Mouse (Mus musculus) liver, embryonic 16.5 days (tissue): ENCODE measurements around the gene Selplg. TPM values are rescaled to one million over a fixed set of nuclear protein-coding genes. Genes with fewer than 3 reads are reported as not detected.
"Not testable (repeated sequence)": the region's sequence is repeated elsewhere in the genome, so short reads cannot be mapped to it uniquely, and the experiment has no call there.

Experiments used
- ATAC-seq: fragments of 200-750 bp; cut with Nextera tagmentation; 2 replicates; pipeline ENCODE4 v1.8.0; 2017; ENCODE audit warnings: low read depth, mild to moderate bottlenecking, moderate number of reproducible peaks, moderate library complexity
- H3K27ac ChIP-seq: fragments of 300-500 bp; sonication (generic); 2 replicates; pipeline ENCODE4 v1.5.1; 2014; ENCODE audit warnings: mild to moderate bottlenecking, low read length
- H3K27me3 ChIP-seq: fragments of 300-500 bp; sonication (generic); 2 replicates; pipeline ENCODE4 v1.6.1; 2014; ENCODE audit warnings: low read depth, low read length, mixed read lengths; ENCODE audit not compliant: control insufficient read depth, insufficient read depth
- H3K36me3 ChIP-seq: fragments of 300-500 bp; sonication (generic); 2 replicates; pipeline ENCODE4 v1.6.1; 2014; ENCODE audit warnings: mild to moderate bottlenecking; ENCODE audit not compliant: control insufficient read depth, insufficient read depth
- H3K4me1 ChIP-seq: fragments of 300-500 bp; sonication (generic); 2 replicates; pipeline ENCODE4 v1.6.1; 2014; ENCODE audit warnings: low read depth, low read length, mixed read lengths; ENCODE audit not compliant: control insufficient read depth
- H3K4me2 ChIP-seq: fragments of 300-500 bp; sonication (generic); 2 replicates; pipeline ENCODE4 v1.6.1; 2014; ENCODE audit warnings: low read depth, low read length, mixed read lengths
- H3K4me3 ChIP-seq: fragments of 300-500 bp; sonication (generic); 2 replicates; pipeline ENCODE4 v1.5.1; 2014; ENCODE audit warnings: low read depth, mild to moderate bottlenecking, low read length
- H3K9ac ChIP-seq: fragments of 300-500 bp; sonication (generic); 2 replicates; pipeline ENCODE4 v1.6.1; 2014; ENCODE audit warnings: low read depth, low read length
- H3K9me3 ChIP-seq: fragments of 300-500 bp; sonication (generic); replicated peaks from 2 replicates; pipeline ENCODE4 v1.6.1; 2016; ENCODE audit warnings: low read length; ENCODE audit not compliant: control insufficient read depth
- WGBS: fragments of 180-500 bp; shearing (Covaris S2); extraction: QIAGEN DNeasy Blood & Tissue Kit; methylation state at CpG from one replicate; pipeline ENCODE4 v1.1.7; 2014; ENCODE audit not compliant: insufficient replicate concordance; 5-methylcytosine and 5-hydroxymethylcytosine counted together
- polyA plus RNA-seq: library from polyadenylated mRNA; unstranded; fragments of >200 nt; fragmentation: Nextera tagmentation; extraction: Ambion mirVana; gene quantifications from 2 replicates; pipeline ENCODE4 v1.2.1, GENCODE M21; 2015

Selplg gene
- polyA plus RNA-seq, 1 experiment from 2014 or later = 15.4 TPM

GRCm38 (mm10) chr5:113824228-113824627 lies 8.2 kb downstream of the Selplg start:
- Histone ChIP-seq H3K4me2 (no peak overlapping the region), H3K27ac (no peak overlapping the region), H3K9me3 (no peaks in the 10 kb centered on the region), H3K4me1 (peaks cover 6% of the 10 kb centered on the region), H3K27me3 (no peaks in the 10 kb centered on the region), H3K9ac (no peak overlapping the region), H3K36me3 (no peaks in the 10 kb centered on the region), H3K4me3 (no peak overlapping the region)
- no peak for ATAC-seq
- 41% methylated on average over 4 of the region's 4 CpGs for WGBS

- Histone ChIP-seq H3K27ac (no peak overlapping the region), H3K36me3 (no peaks in the 10 kb centered on the region), H3K4me3 (no peak overlapping the region), H3K4me1 (peaks cover 3% of the 10 kb centered on the region), H3K27me3 (peaks cover 4% of the 10 kb centered on the region; the same call in 1 of the 2 replicates), H3K9me3 (no peaks in the 10 kb centered on the region), H3K4me2 (no peak overlapping the region), H3K9ac (no peak overlapping the region)
- no peak for ATAC-seq
- 77% methylated on average over 14 of the region's 14 CpGs for WGBS
Measured at GRCm38 (mm10) chr5:113818572-113818971, 13.9 kb downstream of the Selplg start.

DNA sequence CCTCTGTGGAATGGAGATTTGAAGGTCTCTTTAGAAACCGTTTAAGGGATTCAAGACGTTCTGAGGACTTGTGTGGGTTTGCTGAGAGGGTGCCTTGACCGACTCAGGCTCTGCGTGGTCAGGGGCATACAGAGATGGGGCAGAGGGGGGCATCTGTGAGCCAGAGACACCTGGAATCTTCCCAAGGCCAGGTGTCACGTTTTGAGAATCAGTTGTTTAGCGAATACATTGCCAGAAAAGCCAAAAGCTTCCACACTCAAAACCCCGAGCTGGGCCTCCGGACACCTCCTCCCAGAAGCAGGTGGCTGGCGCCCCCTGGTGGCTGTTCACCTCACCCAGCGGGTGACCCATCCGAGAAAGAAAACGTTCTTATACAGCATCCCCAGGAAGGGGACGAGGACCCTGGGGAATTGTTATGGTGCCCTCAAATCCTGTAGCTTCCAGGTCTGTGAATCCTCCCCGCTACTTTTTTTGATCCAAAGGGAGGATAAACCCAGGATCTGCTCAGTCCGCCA lies 16.7 kb downstream of the Selplg start:
- Histone ChIP-seq H3K4me1 (peaks cover 3% of the 10 kb centered on the region), H3K4me2 (no peak overlapping the region), H3K27ac (no peak overlapping the region), H3K9ac (no peak overlapping the region), H3K36me3 (no peaks in the 10 kb centered on the region), H3K27me3 (peaks cover 4% of the 10 kb centered on the region; the same call in 1 of the 2 replicates), H3K9me3 (peaks cover 3% of the 10 kb centered on the region), H3K4me3 (no peak overlapping the region)
- WGBS = 10% methylated on average over 15 of the region's 15 CpGs
- peak; percentile 47; the same call in 1 of the 2 replicates for ATAC-seq

DNA sequence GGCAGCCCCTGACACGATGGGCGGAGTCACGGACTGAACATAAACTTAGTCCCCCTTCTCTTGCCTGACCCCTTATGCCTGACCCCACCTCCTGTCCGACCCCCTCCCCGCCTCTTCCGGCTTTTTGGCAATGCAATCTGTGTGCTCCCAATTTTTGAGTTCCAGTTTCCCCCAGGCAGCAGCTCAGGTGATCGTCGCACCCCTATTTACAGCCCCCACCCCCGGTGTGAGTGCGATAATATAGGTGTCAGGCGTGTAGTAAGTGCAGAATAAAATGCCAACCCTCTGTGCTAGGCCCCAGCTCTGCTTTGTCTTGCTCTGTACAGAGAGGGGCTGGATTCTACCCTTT lies 17.4 kb downstream of the Selplg start:
- Histone ChIP-seq H3K9me3 (peaks cover 3% of the 10 kb centered on the region), H3K4me2 (no peak overlapping the region), H3K27ac (no peak overlapping the region), H3K4me1 (peaks cover 3% of the 10 kb centered on the region), H3K9ac (no peak overlapping the region), H3K36me3 (no peaks in the 10 kb centered on the region), H3K27me3 (peaks cover 4% of the 10 kb centered on the region; the same call in 1 of the 2 replicates), H3K4me3 (no peak overlapping the region)
- 52% methylated on average over 11 of the region's 11 CpGs for whole genome bisulfite sequencing
- ATAC-seq = no peak

DNA sequence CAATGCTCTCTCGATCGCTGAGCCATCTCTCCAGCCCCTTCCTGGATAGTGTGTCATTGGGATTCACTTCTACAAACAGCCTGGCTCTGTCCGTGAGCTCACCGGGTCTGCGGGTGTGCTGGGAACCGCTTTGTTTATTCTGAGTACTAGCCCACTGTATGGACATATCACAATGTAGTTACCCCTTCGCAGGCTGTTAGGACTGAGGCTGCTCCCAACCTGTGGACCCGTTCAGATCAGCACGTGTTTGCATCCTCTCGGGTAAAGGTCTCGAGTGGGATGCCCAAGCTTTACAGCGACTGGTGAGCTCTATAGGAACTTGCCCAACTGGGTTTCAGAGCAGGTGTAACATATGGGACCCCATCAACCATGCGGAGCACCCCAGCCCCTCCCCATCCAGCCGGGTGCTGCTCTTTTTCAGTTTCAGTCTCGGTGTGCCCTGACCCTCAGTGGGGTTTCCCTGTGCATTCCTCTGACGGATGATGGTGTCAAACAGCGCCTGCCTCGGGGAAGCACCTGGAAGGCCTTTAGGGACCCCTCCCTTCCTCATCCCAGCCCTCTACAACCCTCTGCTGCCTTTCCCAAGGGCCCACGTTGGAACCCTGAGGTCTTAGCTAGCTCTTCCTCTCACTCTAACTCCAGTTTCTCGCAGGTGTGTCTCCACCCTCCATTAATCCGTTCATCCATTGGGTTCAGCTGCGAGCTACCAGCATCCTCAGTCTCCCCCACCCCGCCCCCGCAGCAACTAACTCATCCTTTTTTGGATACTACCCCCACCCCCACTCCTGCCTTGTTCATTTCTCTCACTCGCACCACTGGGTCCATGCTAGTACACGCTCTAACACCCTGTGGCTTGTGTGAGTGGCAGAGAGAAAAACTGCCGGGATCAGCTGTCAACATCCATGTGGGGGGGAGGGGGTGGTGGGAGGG lies 18.1 kb downstream of the Selplg start:
- WGBS = 33% methylated on average over 27 of the region's 27 CpGs
- H3K9me3 ChIP-seq = peaks cover 3% of the 10 kb centered on the region
- peak; percentile 18; the same call in 1 of the 2 replicates for ATAC-seq
- peaks cover 3% of the 10 kb centered on the region for H3K4me1 ChIP-seq
- H3K36me3 ChIP-seq = no peaks in the 10 kb centered on the region
- no peak overlapping the region for H3K4me3 ChIP-seq
- H3K27ac ChIP-seq = no peak overlapping the region
- peaks cover 4% of the 10 kb centered on the region; the same call in 1 of the 2 replicates for H3K27me3 ChIP-seq
- no peak overlapping the region for H3K4me2 ChIP-seq
- H3K9ac ChIP-seq = no peak overlapping the region

GRCm38 (mm10) chr5:113813608-113814007 lies 18.8 kb downstream of the Selplg start:
- Histone ChIP-seq H3K9me3 (peaks cover 3% of the 10 kb centered on the region), H3K9ac (no peak overlapping the region), H3K4me2 (no peak overlapping the region), H3K27ac (no peak overlapping the region), H3K36me3 (no peaks in the 10 kb centered on the region), H3K27me3 (peaks cover 4% of the 10 kb centered on the region; the same call in 1 of the 2 replicates), H3K4me3 (no peak overlapping the region), H3K4me1 (peaks cover 3% of the 10 kb centered on the region)
- no peak for ATAC-seq
- 17% methylated on average over 9 of the region's 9 CpGs for WGBS

DNA sequence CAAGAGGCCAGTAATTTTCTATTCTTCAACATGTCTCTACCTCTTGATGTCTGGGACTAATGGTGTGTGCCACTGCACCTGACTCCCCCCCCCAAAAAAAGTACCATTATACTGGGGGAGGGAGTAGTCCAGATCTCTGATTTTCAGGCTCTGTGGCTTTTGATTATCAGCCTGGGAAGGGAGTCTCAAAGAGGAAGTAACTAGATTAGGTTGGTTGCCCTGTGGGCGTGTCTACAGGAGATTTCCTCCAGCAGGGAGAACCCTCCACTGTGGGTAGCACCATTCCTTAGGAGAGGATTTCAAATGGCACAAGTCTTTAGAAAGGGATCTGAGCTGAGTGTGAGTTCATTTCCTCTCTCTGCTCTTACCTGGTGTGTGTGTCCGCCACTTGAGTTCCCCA lies 19.8 kb downstream of the Selplg start:
- no peak overlapping the region for H3K4me2 ChIP-seq
- 57% methylated on average over 2 of the region's 2 CpGs for WGBS
- no peak overlapping the region for H3K4me3 ChIP-seq
- H3K27me3 ChIP-seq = peaks cover 4% of the 10 kb centered on the region; the same call in 1 of the 2 replicates
- no peak for ATAC-seq
- no peaks in the 10 kb centered on the region for H3K36me3 ChIP-seq
- H3K27ac ChIP-seq = no peak overlapping the region
- no peak overlapping the region for H3K9ac ChIP-seq
- H3K4me1 ChIP-seq = peaks cover 3% of the 10 kb centered on the region
- H3K9me3 ChIP-seq = peaks cover 3% of the 10 kb centered on the region

GRCm38 (mm10) chr5:113811824-113812420 lies 20.5 kb downstream of the Selplg start:
- H3K27ac ChIP-seq, H3K9ac ChIP-seq, H3K27me3 ChIP-seq, H3K4me1 ChIP-seq, ATAC-seq, H3K36me3 ChIP-seq, H3K9me3 ChIP-seq, H3K4me3 ChIP-seq, H3K4me2 ChIP-seq: not testable (repeated sequence)
- 14% methylated on average over 11 of the region's 12 CpGs for WGBS

DNA sequence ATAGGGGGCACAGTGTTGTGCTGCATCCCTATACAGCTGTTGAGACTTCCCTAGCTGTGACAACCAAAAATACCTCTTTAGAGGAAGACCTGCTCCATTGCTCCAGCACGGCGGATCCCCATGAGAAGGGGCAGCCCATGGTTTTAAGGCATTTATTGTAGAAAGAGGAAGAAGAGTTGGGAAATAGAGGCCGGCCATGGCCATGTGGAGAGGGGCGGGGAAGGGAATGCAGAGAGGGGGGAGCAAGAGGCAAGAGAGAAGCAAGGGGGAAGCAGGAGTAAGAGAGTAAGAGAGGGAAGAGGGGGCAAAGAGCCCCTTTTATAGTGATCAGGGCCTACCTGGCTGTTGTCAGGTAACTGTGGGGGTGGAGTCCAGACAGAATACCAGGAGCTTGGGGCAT lies 22.3 kb downstream of the Selplg start:
- Histone ChIP-seq H3K27ac (no peak overlapping the region), H3K4me3 (no peak overlapping the region), H3K4me2 (no peak overlapping the region), H3K9ac (no peak overlapping the region), H3K27me3 (peaks cover 4% of the 10 kb centered on the region; the same call in 1 of the 2 replicates), H3K4me1 (no peaks in the 10 kb centered on the region), H3K9me3 (peaks cover 3% of the 10 kb centered on the region), H3K36me3 (no peaks in the 10 kb centered on the region)
- no peak for ATAC-seq
- WGBS = 62% methylated on average over 4 of the region's 4 CpGs
